Mouse (Mus musculus) liver, embryonic 13.5 days (tissue): ENCODE measurements around the gene Iqca. TPM values are rescaled to one million over a fixed set of nuclear protein-coding genes. Genes with fewer than 3 reads are reported as not detected.

ENCODE experiments used
- ATAC-seq: fragments of 200-750 bp; cut with Nextera tagmentation; 2 replicates; pipeline ENCODE4 v1.8.0; 2017; ENCODE audit warnings: low read depth, mild to moderate bottlenecking, moderate number of reproducible peaks, moderate library complexity
- DNase-seq: peaks from one replicate; pipeline ENCODE4 v3.0.0; 2022
- H3K27ac ChIP-seq: fragments of 300-500 bp; sonication (generic); 2 replicates; pipeline ENCODE4 v1.5.1; 2015; ENCODE audit warnings: moderate library complexity, mild to moderate bottlenecking, inconsistent platforms
- H3K27me3 ChIP-seq: fragments of 300-500 bp; sonication (generic); 2 replicates; pipeline ENCODE4 v1.6.1; 2015; ENCODE audit warnings: mild to moderate bottlenecking, inconsistent platforms
- H3K36me3 ChIP-seq: fragments of 300-500 bp; sonication (generic); 2 replicates; pipeline ENCODE4 v1.6.1; 2015; ENCODE audit warnings: mild to moderate bottlenecking, inconsistent platforms
- H3K4me1 ChIP-seq: fragments of 300-500 bp; sonication (generic); replicated peaks from 2 replicates; pipeline ENCODE4 v1.6.1; 2015; ENCODE audit warnings: inconsistent platforms
- H3K4me2 ChIP-seq: fragments of 300-500 bp; sonication (generic); 2 replicates; pipeline ENCODE4 v1.6.1; 2015; ENCODE audit warnings: inconsistent platforms, mild to moderate bottlenecking, moderate library complexity
- H3K4me3 ChIP-seq: fragments of 300-500 bp; sonication (generic); replicated peaks from 2 replicates; pipeline ENCODE4 v1.5.1; 2015; ENCODE audit warnings: mild to moderate bottlenecking, inconsistent platforms
- H3K9ac ChIP-seq: fragments of 300-500 bp; sonication (generic); 2 replicates; pipeline ENCODE4 v1.6.1; 2015; ENCODE audit warnings: mild to moderate bottlenecking, inconsistent platforms
- H3K9me3 ChIP-seq: fragments of 300-500 bp; sonication (generic); replicated peaks from 2 replicates; pipeline ENCODE4 v1.6.1; 2016; ENCODE audit warnings: inconsistent platforms
- WGBS: fragments of 180-500 bp; shearing (Covaris S2); methylation state at CpG from one replicate; pipeline ENCODE4 v1.1.7; 2015; ENCODE audit not compliant: insufficient replicate concordance; 5-methylcytosine and 5-hydroxymethylcytosine counted together
- polyA plus RNA-seq: library from polyadenylated mRNA; unstranded; fragments of >200 nt; fragmentation: Nextera tagmentation; extraction: Ambion mirVana; gene quantifications from 2 replicates; pipeline ENCODE4 v1.2.1, GENCODE M21; 2015

Iqca gene
- polyA plus RNA-seq, 1 experiment from 2014 or later, result not detected

DNA sequence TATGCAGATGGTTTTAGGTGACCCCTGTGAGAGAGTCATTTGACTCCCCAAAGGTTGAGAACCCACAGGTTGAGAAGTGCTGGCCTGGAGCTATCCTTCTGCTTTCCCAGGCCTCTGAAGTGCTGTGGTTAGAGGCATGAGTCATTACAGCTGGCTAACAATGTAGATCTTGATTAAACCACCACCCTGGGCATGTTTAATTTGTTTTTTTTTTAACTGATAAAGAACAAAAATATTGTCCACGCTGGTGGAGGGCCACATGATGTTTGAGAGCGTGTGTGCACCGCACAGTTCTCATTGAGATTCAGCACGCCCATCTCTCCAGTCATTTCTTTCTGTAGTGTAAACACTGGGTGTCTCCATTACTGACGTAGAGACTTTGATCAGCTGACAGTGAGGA lies 24.8 kb upstream of the Iqca start:
- no peak overlapping the region for H3K4me2 ChIP-seq
- no peaks in the 10 kb centered on the region for H3K36me3 ChIP-seq
- DNase-seq, result no peak
- H3K27me3 ChIP-seq, result no peaks in the 10 kb centered on the region
- WGBS, result 51% methylated on average over 5 of the region's 5 CpGs
- no peak for ATAC-seq
- no peak overlapping the region for H3K4me3 ChIP-seq
- H3K4me1 ChIP-seq, result no peaks in the 10 kb centered on the region
- H3K27ac ChIP-seq, result no peak overlapping the region
- H3K9me3 ChIP-seq, result no peaks in the 10 kb centered on the region
- no peak overlapping the region for H3K9ac ChIP-seq

DNA sequence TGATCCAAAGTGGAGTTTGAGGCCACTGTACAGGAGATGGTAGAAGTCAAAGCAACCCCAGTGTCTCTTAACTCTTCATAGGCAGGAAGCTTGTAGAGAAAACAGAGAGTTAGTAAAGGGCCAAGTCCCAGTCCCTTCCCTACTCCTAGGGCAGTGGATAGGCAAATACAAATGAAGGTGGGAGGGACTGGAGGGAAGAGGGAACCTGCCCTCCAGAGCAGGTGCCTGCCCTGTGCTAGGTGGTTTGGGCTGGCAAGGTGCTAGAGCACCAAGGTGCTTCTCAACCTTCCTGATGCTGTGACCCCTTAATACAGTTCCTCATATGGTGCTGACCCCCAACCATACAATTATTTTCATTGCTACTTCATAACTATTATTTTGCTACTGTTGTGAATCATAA lies 24.4 kb upstream of the Iqca start:
- Histone ChIP-seq H3K4me2 (no peak overlapping the region), H3K27ac (no peak overlapping the region), H3K9me3 (no peaks in the 10 kb centered on the region), H3K27me3 (no peaks in the 10 kb centered on the region), H3K36me3 (no peaks in the 10 kb centered on the region), H3K4me1 (no peaks in the 10 kb centered on the region), H3K9ac (no peak overlapping the region), H3K4me3 (no peak overlapping the region)
- ATAC-seq (no peak), DNase-seq (no peak)

DNA sequence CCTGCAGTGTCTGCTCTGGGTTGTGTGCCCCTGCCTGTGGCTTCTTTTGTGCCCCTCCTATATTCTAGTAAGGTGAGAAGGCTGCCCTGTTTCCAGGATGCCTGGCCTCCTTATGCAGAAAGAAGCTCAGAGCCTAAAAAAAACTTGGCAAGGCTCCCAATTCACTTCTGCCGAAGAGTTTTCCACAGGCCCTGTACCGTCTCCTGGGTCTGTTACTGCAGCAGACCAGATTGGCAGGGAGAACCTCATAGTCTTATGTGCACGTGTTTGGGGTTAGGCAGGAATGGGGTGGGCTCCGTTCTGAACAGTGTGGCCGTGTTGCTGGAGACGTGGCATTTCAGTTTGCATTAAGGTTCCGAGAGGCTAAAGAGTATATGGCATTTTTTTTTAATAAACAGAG lies 23.0 kb upstream of the Iqca start:
- ATAC-seq, result no peak
- Histone ChIP-seq H3K36me3 (no peaks in the 10 kb centered on the region), H3K4me1 (no peaks in the 10 kb centered on the region), H3K9ac (no peak overlapping the region), H3K9me3 (no peaks in the 10 kb centered on the region), H3K27ac (no peak overlapping the region), H3K4me2 (no peak overlapping the region), H3K27me3 (no peaks in the 10 kb centered on the region), H3K4me3 (no peak overlapping the region)
- WGBS, result 57% methylated on average over 7 of the region's 7 CpGs
- DNase-seq, result no peak

- H3K4me3 ChIP-seq, result no peak overlapping the region
- no peaks in the 10 kb centered on the region for H3K9me3 ChIP-seq
- ATAC-seq (no peak), DNase-seq (no peak)
- no peak overlapping the region for H3K27ac ChIP-seq
- WGBS, result 64% methylated on average over 8 of the region's 8 CpGs
- H3K27me3 ChIP-seq, result no peaks in the 10 kb centered on the region
- no peaks in the 10 kb centered on the region for H3K4me1 ChIP-seq
- H3K4me2 ChIP-seq, result no peak overlapping the region
- H3K9ac ChIP-seq, result no peak overlapping the region
- H3K36me3 ChIP-seq, result no peaks in the 10 kb centered on the region
Observed at GRCm38 (mm10) chr1:90174338-90174737, 21.1 kb upstream of the Iqca start.

DNA sequence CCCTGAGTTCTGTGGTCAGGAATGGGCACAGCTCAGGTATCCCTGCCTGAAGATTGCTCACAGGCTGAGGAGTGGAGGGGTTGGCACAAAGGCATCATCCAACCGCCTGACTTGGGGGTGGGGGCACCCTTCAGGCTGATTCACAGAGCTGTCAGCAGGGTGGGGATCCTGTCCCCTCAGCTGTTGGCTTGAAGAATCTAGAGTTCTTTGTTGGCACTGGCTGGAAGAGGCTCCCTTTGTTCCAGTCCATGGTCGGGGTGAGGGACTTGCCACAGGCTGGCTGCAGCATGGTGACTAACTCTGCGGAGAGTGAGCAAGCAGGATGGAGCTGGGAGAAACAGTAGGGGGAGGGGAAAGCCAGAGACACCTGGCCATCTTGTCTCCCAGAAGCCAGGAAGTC lies 11.1 kb upstream of the Iqca start:
- no peaks in the 10 kb centered on the region for H3K4me1 ChIP-seq
- no peaks in the 10 kb centered on the region for H3K9me3 ChIP-seq
- H3K9ac ChIP-seq, result no peak overlapping the region
- no peaks in the 10 kb centered on the region for H3K36me3 ChIP-seq
- DNase-seq (no peak), ATAC-seq (no peak)
- H3K4me2 ChIP-seq, result no peak overlapping the region
- no peak overlapping the region for H3K4me3 ChIP-seq
- WGBS, result 38% methylated on average over 3 of the region's 3 CpGs
- no peak overlapping the region for H3K27ac ChIP-seq
- H3K27me3 ChIP-seq, result no peaks in the 10 kb centered on the region

GRCm38 (mm10) chr1:90163161-90163560 lies 10.0 kb upstream of the Iqca start:
- Histone ChIP-seq H3K9ac (no peak overlapping the region), H3K27me3 (no peaks in the 10 kb centered on the region), H3K36me3 (no peaks in the 10 kb centered on the region), H3K27ac (no peak overlapping the region), H3K9me3 (no peaks in the 10 kb centered on the region), H3K4me1 (no peaks in the 10 kb centered on the region), H3K4me3 (no peak overlapping the region), H3K4me2 (no peak overlapping the region)
- DNase-seq, result no peak
- 66% methylated on average over 7 of the region's 7 CpGs for WGBS
- ATAC-seq, result no peak

DNA sequence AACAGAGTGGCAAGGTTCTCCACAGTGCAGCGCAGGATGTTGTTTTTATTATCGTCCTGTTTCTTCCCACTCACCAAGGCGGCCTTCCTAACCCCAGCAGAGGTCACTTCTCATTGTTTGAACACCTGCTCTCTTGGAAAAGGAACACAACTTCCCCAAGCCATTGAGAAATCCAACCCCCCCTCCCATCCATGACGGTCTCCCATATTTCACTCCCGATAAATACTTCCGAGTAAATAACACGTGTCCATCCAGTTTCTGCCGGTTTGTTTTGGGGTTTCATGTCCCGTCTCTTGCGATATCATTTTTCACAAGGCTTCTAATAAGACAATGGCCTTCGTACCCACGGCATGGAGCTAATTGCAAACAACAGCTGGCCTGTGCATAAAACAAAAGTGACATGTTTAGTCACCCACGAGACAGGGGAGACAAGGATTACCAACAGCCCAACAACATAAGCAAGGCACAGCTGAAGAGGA lies 9.2 kb upstream of the Iqca start:
- H3K36me3 ChIP-seq, result no peaks in the 10 kb centered on the region
- no peak overlapping the region for H3K4me3 ChIP-seq
- no peaks in the 10 kb centered on the region for H3K9me3 ChIP-seq
- 67% methylated on average over 13 of the region's 13 CpGs for WGBS
- H3K27ac ChIP-seq, result no peak overlapping the region
- H3K27me3 ChIP-seq, result no peaks in the 10 kb centered on the region
- no peak overlapping the region for H3K9ac ChIP-seq
- H3K4me2 ChIP-seq, result no peak overlapping the region
- H3K4me1 ChIP-seq, result no peaks in the 10 kb centered on the region
- no peak for DNase-seq
- no peak for ATAC-seq

- H3K36me3 ChIP-seq, result no peaks in the 10 kb centered on the region
- no peaks in the 10 kb centered on the region for H3K4me1 ChIP-seq
- no peak for ATAC-seq
- no peak overlapping the region for H3K4me2 ChIP-seq
- H3K9me3 ChIP-seq, result no peaks in the 10 kb centered on the region
- no peaks in the 10 kb centered on the region for H3K27me3 ChIP-seq
- H3K27ac ChIP-seq, result no peak overlapping the region
- no peak for DNase-seq
- 62% methylated on average over 6 of the region's 6 CpGs for WGBS
- no peak overlapping the region for H3K9ac ChIP-seq
- H3K4me3 ChIP-seq, result no peak overlapping the region
Observed at GRCm38 (mm10) chr1:90161623-90162022, 8.4 kb upstream of the Iqca start.

- no peak overlapping the region for H3K27ac ChIP-seq
- H3K9ac ChIP-seq, result no peak overlapping the region
- ATAC-seq (no peak), DNase-seq (no peak)
- H3K9me3 ChIP-seq, result no peaks in the 10 kb centered on the region
- no peaks in the 10 kb centered on the region for H3K4me1 ChIP-seq
- WGBS, result 38% methylated on average over 13 of the region's 13 CpGs
- no peaks in the 10 kb centered on the region for H3K27me3 ChIP-seq
- H3K36me3 ChIP-seq, result no peaks in the 10 kb centered on the region
- H3K4me3 ChIP-seq, result no peak overlapping the region
- H3K4me2 ChIP-seq, result no peak overlapping the region
Observed at GRCm38 (mm10) chr1:90159927-90160326, 6.7 kb upstream of the Iqca start.

- Histone ChIP-seq H3K4me1 (no peaks in the 10 kb centered on the region), H3K36me3 (no peaks in the 10 kb centered on the region), H3K9ac (no peak overlapping the region), H3K27me3 (peaks cover 17% of the 10 kb centered on the region), H3K4me2 (no peak overlapping the region), H3K9me3 (no peaks in the 10 kb centered on the region), H3K4me3 (no peak overlapping the region), H3K27ac (no peak overlapping the region)
- DNase-seq (no peak), ATAC-seq (no peak)
- WGBS, result 52% methylated on average over 7 of the region's 7 CpGs
Observed at GRCm38 (mm10) chr1:90156589-90156988, 3.4 kb upstream of the Iqca start.

DNA sequence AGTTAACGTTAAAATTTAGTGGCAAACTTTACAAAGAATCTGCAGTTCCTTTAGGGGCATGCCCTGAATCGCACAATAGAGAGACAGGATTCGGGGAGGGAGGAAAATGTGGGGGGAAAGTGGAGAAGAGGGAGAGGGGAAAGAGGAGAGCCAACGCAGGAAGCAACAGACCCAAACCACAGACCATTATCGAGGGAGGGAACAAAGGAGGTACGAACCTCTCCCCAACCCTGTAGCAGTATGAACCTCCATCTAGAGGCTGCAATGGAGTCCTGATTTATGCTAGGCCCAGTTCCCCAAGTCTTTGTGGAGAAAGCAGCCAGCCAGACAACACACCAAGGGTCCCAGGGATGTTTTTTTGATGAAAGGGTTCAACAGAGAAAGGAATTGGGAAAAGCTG lies 586 bp upstream of the Iqca start:
- Histone ChIP-seq H3K9me3 (no peaks in the 10 kb centered on the region), H3K4me3 (no peak overlapping the region), H3K4me1 (no peaks in the 10 kb centered on the region), H3K27me3 (peaks cover 17% of the 10 kb centered on the region), H3K36me3 (no peaks in the 10 kb centered on the region), H3K9ac (no peak overlapping the region), H3K27ac (no peak overlapping the region), H3K4me2 (no peak overlapping the region)
- ATAC-seq (no peak), DNase-seq (no peak)
- WGBS, result 6% methylated on average over 6 of the region's 6 CpGs

- no peak overlapping the region for H3K27ac ChIP-seq
- no peak for ATAC-seq
- no peaks in the 10 kb centered on the region for H3K27me3 ChIP-seq
- H3K4me2 ChIP-seq, result no peak overlapping the region
- H3K9ac ChIP-seq, result no peak overlapping the region
- WGBS, result 76% methylated on average over 8 of the region's 8 CpGs
- DNase-seq, result no peak
- no peaks in the 10 kb centered on the region for H3K36me3 ChIP-seq
- no peaks in the 10 kb centered on the region for H3K9me3 ChIP-seq
- H3K4me3 ChIP-seq, result no peak overlapping the region
- H3K4me1 ChIP-seq, result no peaks in the 10 kb centered on the region
Observed at GRCm38 (mm10) chr1:90139729-90140128, 13.5 kb downstream of the Iqca start.

- Histone ChIP-seq H3K9ac (no peak overlapping the region), H3K27me3 (no peaks in the 10 kb centered on the region), H3K9me3 (no peaks in the 10 kb centered on the region), H3K4me1 (no peaks in the 10 kb centered on the region), H3K36me3 (no peaks in the 10 kb centered on the region), H3K4me3 (no peak overlapping the region), H3K27ac (no peak overlapping the region), H3K4me2 (no peak overlapping the region)
- DNase-seq (no peak), ATAC-seq (no peak)
- 75% methylated on average over 11 of the region's 11 CpGs for WGBS
Observed at GRCm38 (mm10) chr1:90132402-90132801, 20.8 kb downstream of the Iqca start.
